Mouse (Mus musculus): ENCODE measurements around the gene Dtx2. TPM values are rescaled to one million over a fixed set of nuclear protein-coding genes. Genes with fewer than 3 reads are reported as not detected.
"Not testable (repeated sequence)": the region's sequence is repeated elsewhere in the genome, so short reads cannot be mapped to it uniquely, and the experiment has no call there.

Dtx2 gene
- polyA plus RNA-seq, 1 experiment from 2014 or later = 29.9 TPM

DNA sequence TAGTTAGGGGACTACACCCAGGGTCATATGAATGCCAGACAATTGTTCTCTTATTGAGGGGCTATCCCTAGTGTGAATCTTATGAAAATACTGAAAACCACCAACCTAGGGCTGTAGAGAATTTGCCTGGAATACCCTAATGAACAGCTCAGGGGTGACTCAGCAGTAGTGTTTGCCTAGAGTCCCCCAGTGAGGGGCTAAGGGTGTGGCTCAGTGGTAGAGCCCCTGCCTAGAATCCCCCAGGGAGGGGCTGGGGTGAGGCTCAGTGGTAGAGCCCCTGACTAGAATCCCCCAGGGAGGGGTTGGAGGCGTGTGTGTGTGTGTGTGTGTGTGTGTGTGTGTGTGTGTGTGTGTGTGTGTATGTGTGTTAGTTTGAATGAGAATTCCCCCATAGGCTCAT is 42.1 kb downstream of the Dtx2 start:
- Histone ChIP-seq H3K4me3 (replicated peaks) (no peak overlapping the region), H3K27ac (no peak overlapping the region), H3K4me1 (peaks cover 13% of the 10 kb centered on the region; the same call in 1 of the 2 replicates), H3K9ac (no peak overlapping the region), H3K36me3 (peaks cover 14% of the 10 kb centered on the region), H3K4me2 (no peak overlapping the region), H3K9me3 (replicated peaks) (no peaks in the 10 kb centered on the region), H3K27me3 (no peaks in the 10 kb centered on the region)
- ATAC-seq (replicated peaks; ENCODE audit: low FRiP score) = no peak
- 88% methylated on average over 1 of the region's 1 CpGs for WGBS

DNA sequence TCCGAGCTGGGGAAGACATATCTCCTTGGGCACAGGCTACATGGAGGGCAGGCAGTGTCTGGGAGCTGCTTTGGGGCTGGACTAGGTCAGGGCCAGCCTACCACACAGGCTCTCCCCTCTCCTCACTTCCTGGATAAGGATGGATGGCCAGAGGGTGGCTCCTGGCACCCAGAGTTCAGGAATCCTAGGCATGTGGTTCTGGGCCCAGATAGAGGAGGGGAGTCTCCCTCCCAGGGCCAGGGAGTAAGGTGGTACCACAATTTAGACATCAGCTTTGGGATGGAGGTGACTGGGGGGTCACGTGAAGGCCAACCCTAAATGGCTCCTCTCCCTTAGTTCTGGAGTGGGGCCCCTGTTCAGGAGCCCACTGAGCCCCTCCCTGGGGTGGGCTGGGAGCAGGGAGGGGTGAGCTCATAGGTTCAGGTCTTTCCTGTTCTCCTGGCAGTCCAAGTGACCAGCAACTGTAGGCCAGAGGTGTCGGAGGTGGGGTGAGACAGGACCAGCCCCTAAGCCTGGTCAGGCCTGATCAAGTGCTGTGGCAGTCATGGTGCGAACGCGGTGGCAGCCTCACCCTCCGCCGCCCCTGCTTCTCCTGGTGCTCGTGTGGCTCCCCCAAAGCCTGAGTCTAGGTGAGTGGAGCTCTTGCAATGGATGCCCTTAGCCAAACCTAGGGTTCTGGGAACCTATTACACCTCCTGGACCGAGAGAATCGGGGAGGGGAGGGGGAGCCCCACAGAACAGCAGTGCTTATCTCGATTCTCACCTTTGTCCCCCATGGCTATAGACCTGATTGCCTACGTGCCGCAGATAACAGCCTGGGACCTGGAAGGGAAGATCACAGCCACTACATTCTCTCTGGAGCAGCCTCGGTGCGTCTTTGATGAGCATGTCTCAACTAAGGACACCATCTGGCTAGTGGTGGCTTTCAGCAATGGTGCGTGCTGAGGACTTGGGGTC is 43.9 kb downstream of the Dtx2 start, which contains the start of gene Upk3b:
Gene Upk3b (plus strand): TSS at position 239 of the 957 bp plus-strand sequence.
- 0 out of 2 replicates have a peak, but pooled peaks have one; percentile 63 for ATAC-seq (replicated peaks; ENCODE audit: low FRiP score)
- Histone ChIP-seq H3K9ac (no peak within 1 kb of the TSS), H3K27ac (no peak within 1 kb of the TSS), H3K4me2 (no peak within 1 kb of the TSS), H3K9me3 (replicated peaks) (no peaks in the 10 kb centered on the region), H3K27me3 (no peaks in the 10 kb centered on the region), H3K4me3 (replicated peaks) (no peak within 1 kb of the TSS), H3K4me1 (peaks cover 13% of the 10 kb centered on the region; the same call in 1 of the 2 replicates), H3K36me3 (no peaks in the 10 kb centered on the region)
- WGBS = 76% methylated on average over 17 of the region's 17 CpGs

DNA sequence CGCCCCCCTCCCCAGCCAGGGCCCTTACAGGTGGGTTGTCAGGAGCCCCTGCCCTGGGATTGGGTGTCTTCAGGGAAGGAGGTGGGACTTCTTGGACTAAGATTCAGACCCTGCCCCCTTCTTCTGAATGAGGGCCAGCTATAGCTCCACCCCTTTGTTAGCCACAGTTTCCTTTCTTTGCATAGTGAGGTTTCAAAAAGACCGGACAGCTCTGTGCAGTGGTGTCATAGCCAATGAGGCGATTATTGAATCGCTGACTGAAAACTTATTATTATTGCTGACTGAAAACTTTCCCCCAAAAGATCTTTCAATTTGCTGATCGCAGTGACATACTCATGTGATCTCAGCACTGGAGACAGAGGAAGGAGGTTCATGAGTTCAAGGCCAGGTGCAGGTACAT is 45.6 kb downstream of the Dtx2 start:
- 46% methylated on average over 5 of the region's 5 CpGs for WGBS
- ATAC-seq (replicated peaks; ENCODE audit: low FRiP score) = peak; percentile 42; the same call in 1 of the 2 replicates
- peak overlapping the region; percentile 41 for H3K4me2 ChIP-seq
- H3K4me1 ChIP-seq = peaks cover 15% of the 10 kb centered on the region
- H3K27me3 ChIP-seq = no peaks in the 10 kb centered on the region
- H3K27ac ChIP-seq = no peak overlapping the region
- H3K9me3 ChIP-seq (replicated peaks) = no peaks in the 10 kb centered on the region
- H3K4me3 ChIP-seq (replicated peaks) = peak overlapping the region; percentile 10; the same call in 1 of the 2 replicates
- no peak overlapping the region for H3K9ac ChIP-seq
- H3K36me3 ChIP-seq = no peaks in the 10 kb centered on the region

DNA sequence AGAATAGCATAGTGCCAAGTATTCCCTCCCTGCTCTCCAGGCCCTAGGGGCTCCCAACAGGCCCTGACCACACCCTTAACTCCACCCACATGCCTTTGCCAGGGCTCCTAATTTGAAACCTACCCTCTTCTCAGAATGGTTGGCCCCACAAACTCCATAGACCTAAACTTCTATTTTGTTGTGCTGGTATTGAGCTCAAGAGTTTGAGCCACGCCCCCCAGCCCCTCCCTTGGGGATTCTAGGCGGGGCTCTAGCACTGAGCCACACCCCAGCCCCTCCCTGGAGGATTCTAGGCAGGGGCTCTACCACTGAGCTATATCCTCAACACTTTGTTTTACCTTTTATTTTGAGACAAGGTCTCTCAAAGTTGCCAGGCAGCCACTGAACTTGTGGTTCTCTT is 46.7 kb downstream of the Dtx2 start:
- Histone ChIP-seq H3K9ac (no peak overlapping the region), H3K27me3 (no peaks in the 10 kb centered on the region), H3K4me2 (no peak overlapping the region), H3K27ac (no peak overlapping the region), H3K9me3 (replicated peaks) (no peaks in the 10 kb centered on the region), H3K4me1 (peaks cover 24% of the 10 kb centered on the region), H3K36me3 (no peaks in the 10 kb centered on the region), H3K4me3 (replicated peaks) (no peak overlapping the region)
- 33% methylated on average over 2 of the region's 2 CpGs for WGBS
- ATAC-seq (replicated peaks; ENCODE audit: low FRiP score) = no peak

DNA sequence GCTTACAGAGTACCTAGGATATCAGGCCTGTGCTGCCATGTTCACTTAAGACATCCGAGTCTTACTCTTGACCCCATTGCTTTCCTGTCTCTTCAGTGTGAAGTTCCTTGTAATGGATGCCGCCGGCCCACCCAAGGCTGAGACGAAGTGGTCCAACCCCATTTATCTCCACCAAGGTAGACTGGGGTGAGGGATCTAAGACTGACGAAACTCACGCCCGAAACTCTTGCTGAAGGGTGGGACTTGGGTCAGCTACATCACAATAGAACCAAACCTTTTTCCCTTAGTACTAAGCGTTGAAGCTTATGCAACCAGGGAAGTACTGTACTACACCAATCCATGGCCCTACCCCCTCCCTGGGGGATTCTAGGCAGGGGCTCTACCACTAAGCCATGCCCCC is 47.1 kb downstream of the Dtx2 start:
- peaks cover 28% of the 10 kb centered on the region for H3K4me1 ChIP-seq
- no peak overlapping the region for H3K27ac ChIP-seq
- no peak overlapping the region for H3K9ac ChIP-seq
- H3K27me3 ChIP-seq = no peaks in the 10 kb centered on the region
- ATAC-seq (replicated peaks; ENCODE audit: low FRiP score) = no peak
- no peak overlapping the region for H3K4me2 ChIP-seq
- H3K36me3 ChIP-seq = no peaks in the 10 kb centered on the region
- WGBS = 92% methylated on average over 8 of the region's 8 CpGs
- no peak overlapping the region for H3K4me3 ChIP-seq (replicated peaks)
- no peaks in the 10 kb centered on the region for H3K9me3 ChIP-seq (replicated peaks)

DNA sequence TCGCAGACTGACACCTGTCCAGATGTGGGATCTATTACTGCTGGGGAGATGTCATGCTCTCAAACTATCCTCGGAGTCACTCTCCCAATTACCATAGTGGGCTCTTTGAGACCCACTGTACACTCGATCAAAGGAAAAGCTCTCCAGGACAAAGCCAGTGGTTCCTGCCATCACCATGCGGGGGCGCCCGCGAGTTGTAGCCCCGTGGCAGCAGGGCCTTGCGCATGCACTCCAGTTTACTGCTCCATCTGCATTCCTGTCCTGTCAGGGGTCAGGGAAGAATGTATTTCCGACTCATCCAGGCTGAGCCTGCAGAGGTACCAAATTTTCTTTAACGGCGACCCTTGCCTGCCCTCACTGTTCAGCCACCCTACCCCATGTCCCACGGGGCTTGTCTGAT is 50.3 kb downstream of the Dtx2 start:
- H3K4me1 ChIP-seq = peaks cover 41% of the 10 kb centered on the region
- ATAC-seq (replicated peaks; ENCODE audit: low FRiP score) = no peak
- H3K9me3 ChIP-seq (replicated peaks) = no peaks in the 10 kb centered on the region
- no peak overlapping the region for H3K9ac ChIP-seq
- H3K4me3 ChIP-seq (replicated peaks) = no peak overlapping the region
- H3K27me3 ChIP-seq = no peaks in the 10 kb centered on the region
- H3K27ac ChIP-seq = no peak overlapping the region
- no peaks in the 10 kb centered on the region for H3K36me3 ChIP-seq
- no peak overlapping the region for H3K4me2 ChIP-seq
- 73% methylated on average over 13 of the region's 13 CpGs for WGBS

DNA sequence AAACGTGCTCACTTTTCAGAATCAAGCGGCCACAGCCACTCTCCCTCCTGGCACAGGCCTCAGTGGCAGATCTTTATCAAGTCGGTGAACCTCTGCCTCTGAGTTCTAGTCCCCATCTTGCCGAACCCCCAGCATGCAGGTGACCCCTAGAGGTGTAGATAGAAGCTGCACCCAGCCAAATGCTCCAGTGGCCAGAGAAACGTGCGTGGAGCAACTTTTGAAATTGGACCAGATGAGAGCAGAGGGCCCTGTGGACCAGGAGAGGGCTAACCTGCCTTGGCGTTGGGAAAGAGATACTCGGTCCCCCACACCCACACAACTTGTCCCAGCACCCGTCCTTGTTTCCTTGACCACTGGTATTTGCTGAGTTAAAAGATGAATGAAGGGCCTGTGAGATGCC is 50.8 kb downstream of the Dtx2 start:
- no peaks in the 10 kb centered on the region for H3K27me3 ChIP-seq
- 37% methylated on average over 9 of the region's 9 CpGs for WGBS
- no peak for ATAC-seq (replicated peaks; ENCODE audit: low FRiP score)

DNA sequence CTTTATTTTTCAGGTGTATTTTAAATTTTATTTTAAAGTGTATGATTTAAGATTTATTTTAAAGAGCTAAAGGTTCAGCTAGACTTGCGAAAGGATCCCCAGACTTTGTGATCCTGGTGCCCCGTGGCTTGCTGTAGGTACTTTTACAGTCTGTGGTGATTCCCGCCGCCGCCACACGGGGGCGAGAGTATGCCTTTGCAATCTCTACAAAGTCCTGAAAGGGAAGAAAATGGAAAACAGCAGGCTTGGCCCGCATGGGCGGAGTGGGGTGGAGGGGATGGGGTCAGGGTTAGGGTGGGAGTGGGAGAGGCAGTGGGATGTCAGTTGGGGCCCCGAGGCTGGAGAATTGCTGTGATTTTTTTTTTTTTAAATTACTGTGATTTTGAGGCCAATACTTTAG is 51.4 kb downstream of the Dtx2 start:
- Histone ChIP-seq H3K27ac (peak overlapping the region; percentile 57), H3K4me2 (0 out of 2 replicates have a peak overlapping the region, but pooled peaks have one; percentile 8), H3K36me3 (no peaks in the 10 kb centered on the region), H3K4me1 (peaks cover 39% of the 10 kb centered on the region), H3K27me3 (no peaks in the 10 kb centered on the region), H3K9ac (no peak overlapping the region), H3K9me3 (replicated peaks) (no peaks in the 10 kb centered on the region), H3K4me3 (replicated peaks) (no peak overlapping the region)
- no peak for ATAC-seq (replicated peaks; ENCODE audit: low FRiP score)
- 2% methylated on average over 10 of the region's 10 CpGs for WGBS

More for the DNA sequence above, 50.8 kb downstream of the Dtx2 start:
- no peaks in the 10 kb centered on the region for H3K9me3 ChIP-seq (replicated peaks)
- H3K4me1 ChIP-seq = peaks cover 41% of the 10 kb centered on the region
- H3K36me3 ChIP-seq = no peaks in the 10 kb centered on the region
- no peak overlapping the region for H3K27ac ChIP-seq
- no peak overlapping the region for H3K4me3 ChIP-seq (replicated peaks)
- no peak overlapping the region for H3K4me2 ChIP-seq
- no peak overlapping the region for H3K9ac ChIP-seq

DNA sequence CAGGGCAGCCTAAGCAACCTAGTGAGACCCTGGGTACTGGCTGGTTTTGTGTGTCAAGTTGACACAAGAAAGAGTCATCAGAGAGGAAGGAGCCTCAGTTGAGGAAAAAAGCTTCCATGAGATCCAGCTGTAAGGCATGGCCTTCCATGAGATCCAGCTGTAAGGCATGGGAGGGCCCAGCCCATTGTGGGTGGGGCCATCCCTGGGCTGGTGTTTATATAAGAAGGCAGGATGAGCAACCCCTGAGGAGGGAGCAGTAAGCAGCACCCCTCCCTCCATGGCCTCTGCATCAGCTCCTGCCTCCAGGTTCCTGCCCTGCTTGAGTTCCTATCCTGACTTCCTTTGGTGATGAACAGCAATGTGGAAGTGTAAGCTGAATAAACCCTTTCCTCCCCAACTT is 53.9 kb downstream of the Dtx2 start:
- peaks cover 60% of the 10 kb centered on the region for H3K4me1 ChIP-seq
- H3K9ac ChIP-seq; H3K27ac ChIP-seq; H3K27me3 ChIP-seq; H3K4me2 ChIP-seq; H3K36me3 ChIP-seq; H3K4me3 ChIP-seq (replicated peaks); H3K9me3 ChIP-seq (replicated peaks); ATAC-seq (replicated peaks; ENCODE audit: low FRiP score): not testable (repeated sequence)

DNA sequence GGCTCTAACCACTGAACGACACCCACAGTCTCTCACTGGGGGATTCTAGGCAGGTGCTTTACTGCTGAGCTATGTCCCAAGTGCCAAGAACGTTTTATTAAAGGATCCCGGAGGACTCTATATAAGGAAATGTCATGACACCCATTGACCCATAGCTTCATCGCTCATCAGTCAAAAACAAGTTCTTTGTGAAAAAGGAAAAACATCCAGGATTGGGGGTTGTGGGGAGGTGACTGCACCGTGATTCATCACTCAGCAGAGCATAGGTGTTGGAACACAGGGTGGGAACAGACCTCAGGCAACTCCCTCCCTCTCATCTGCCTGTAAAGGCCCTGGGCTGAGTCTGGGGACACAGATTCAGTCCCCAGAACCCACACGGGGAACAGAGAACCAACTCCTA is 55.3 kb downstream of the Dtx2 start:
- ATAC-seq (replicated peaks; ENCODE audit: low FRiP score) = no peak
- no peaks in the 10 kb centered on the region for H3K27me3 ChIP-seq
- H3K4me2 ChIP-seq = no peak overlapping the region
- 13% methylated on average over 6 of the region's 6 CpGs for WGBS
- no peaks in the 10 kb centered on the region for H3K9me3 ChIP-seq (replicated peaks)
- H3K36me3 ChIP-seq = no peaks in the 10 kb centered on the region
- no peak overlapping the region for H3K4me3 ChIP-seq (replicated peaks)
- peaks cover 60% of the 10 kb centered on the region for H3K4me1 ChIP-seq
- H3K9ac ChIP-seq = no peak overlapping the region
- peak overlapping the region; percentile 97 for H3K27ac ChIP-seq

DNA sequence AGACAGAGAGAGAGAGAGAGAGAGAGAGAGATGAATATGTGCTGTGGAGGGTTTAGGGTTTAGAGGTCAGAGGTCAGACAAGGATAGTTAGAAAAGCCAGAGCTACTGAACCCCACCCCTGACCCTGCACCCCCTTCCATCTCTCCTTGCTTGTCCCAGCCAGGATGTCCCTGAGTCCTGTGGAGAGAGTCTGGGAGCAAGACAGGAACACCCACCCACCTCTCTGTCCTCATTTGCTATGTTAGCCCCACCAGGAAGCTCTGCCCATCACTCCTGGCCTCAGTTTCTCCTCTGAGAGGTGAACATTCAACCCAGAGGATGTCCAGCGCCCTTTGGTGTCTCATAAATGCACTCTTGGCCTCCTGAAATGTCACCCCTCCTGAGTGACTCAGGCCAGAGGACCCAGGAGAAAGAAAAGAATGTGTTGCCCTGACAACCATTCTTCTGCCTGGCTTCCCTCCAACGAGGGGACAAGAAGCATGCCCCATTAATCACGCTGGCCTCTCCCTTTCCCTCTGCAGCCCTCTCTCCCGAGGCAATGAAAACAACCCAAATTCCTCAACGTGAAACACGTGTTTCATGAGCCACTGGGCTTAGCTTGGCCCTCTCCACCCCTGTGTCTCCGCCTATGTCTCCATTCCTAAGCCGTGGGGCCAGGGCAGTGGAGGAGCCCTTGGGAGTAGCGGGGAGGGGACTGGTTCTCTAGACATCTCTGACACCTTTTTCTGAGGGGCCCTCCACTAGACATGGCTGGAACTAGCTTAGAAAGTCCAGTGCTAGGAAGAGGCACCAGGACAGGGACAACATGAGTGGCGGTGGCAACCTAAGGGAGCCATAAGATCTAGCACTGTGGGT is 56.9 kb downstream of the Dtx2 start:
- Histone ChIP-seq H3K27ac (peak overlapping the region; percentile 97), H3K4me3 (replicated peaks) (no peak overlapping the region), H3K9me3 (replicated peaks) (no peaks in the 10 kb centered on the region), H3K27me3 (no peaks in the 10 kb centered on the region), H3K9ac (no peak overlapping the region), H3K4me2 (peak overlapping the region; percentile 41), H3K4me1 (peaks cover 47% of the 10 kb centered on the region), H3K36me3 (no peaks in the 10 kb centered on the region)
- WGBS = 3% methylated on average over 10 of the region's 10 CpGs
- peak; percentile 95 for ATAC-seq (replicated peaks; ENCODE audit: low FRiP score)

All from kidney, embryonic 15.5 days (tissue).